ENCODE assay signal across 9 mouse cellular contexts in genomic region chr7:112763513-112763912, GRCm38 (mm10).
DNase-seq lines count a peak whose midpoint lies in the region; TF ChIP-seq lines count a peak whose summit lies in the region.
"Had no signal": no experiment of that assay in that cellular context is flagged by ENCODE, and none has a peak within 500 bp of the region (broad histone marks: within the 10 kb centered on the region; RNA-seq: fewer than 3 reads in every experiment).

No protein-coding gene starts in this region.

- TF ChIP-seq CTCF in cerebellum, adult 2 months (IDR thresholded peaks at IDR 0.05; ENCODE audit: borderline replicate concordance, insufficient read depth, low read depth, low read length), result no peak
- no peak for TF ChIP-seq CTCF in left cerebral cortex, adult 2 months (IDR thresholded peaks at IDR 0.05)

- intact Hi-C loops in left cerebral cortex, postnatal 4 days (cut with DNase I), result no loop called here
- intact Hi-C loops in left cerebral cortex, postnatal 14 days (cut with DNase I), result no loop called here
- intact Hi-C loops in left cerebral cortex, adult 2 months (cut with DNase I), result loop anchor here (5.0 kb wide), 1 partner anchor 86 kb away; the partner anchor contains the start of gene Tead1

- H3K4me1 ChIP-seq in cerebellum, adult 2 months (ENCODE audit: control insufficient read depth, insufficient read depth, low read length), result peaks cover 16% of the 10 kb centered on the region

- DNase-seq in left cerebral cortex, postnatal 4 days, result peak; percentile 47
- DNase-seq in left cerebral cortex, postnatal 14 days (ENCODE audit: low spot score in 2 of 2), result no peak
- DNase-seq in cerebellum, adult 2 months, result peak; percentile 56
- peak; percentile 74 for DNase-seq in heart, adult 8-10 months (ENCODE audit: low spot score)
- peak; percentile 88 to 94 for DNase-seq in kidney, postnatal 25 days
- DNase-seq in thymus, postnatal 36 days, result no peak
- no peak for DNase-seq in ovary, adult 18-20 months (ENCODE audit: low spot score)
- DNase-seq in left cerebral cortex, adult 2 months (ENCODE audit: extremely low spot score in 1 of 2, low spot score in 2 of 2), result no peak

- H3K27ac ChIP-seq in cerebellum, adult 2 months (ENCODE audit: insufficient read depth, low read length), result no peak overlapping the region
- no peak overlapping the region for H3K27ac ChIP-seq in left cerebral cortex, adult 2 months
- H3K27ac ChIP-seq: macrophage had no signal

- no peak overlapping the region for H3K4me3 ChIP-seq in cerebellum, adult 2 months (replicated peaks; ENCODE audit: insufficient read depth, low read depth, low read length)
- H3K4me3 ChIP-seq in left cerebral cortex, adult 2 months, result no peak overlapping the region

- no peak for TF ChIP-seq POLR2A in cerebellum, adult 2 months (IDR thresholded peaks at IDR 0.05; ENCODE audit: borderline replicate concordance, insufficient read depth, low read length)

- WGBS in cerebellum, adult 2 months, result 29% methylated on average over 3 of the region's 3 CpGs

- no peaks in the 10 kb centered on the region for H3K27me3 ChIP-seq in cerebellum, adult 2 months (ENCODE audit: control insufficient read depth, insufficient read depth, low read length)

Comparison
In these comparisons a context has a peak if more than half of its experiments do, and no peak if none do; other contexts are left out.
1. DNase-seq: peak in left cerebral cortex, postnatal 4 days (single experiment), cerebellum, adult 2 months (2 of 2), heart, adult 8-10 months (single experiment) and kidney, postnatal 25 days (2 of 2); none in left cerebral cortex, postnatal 14 days (0 of 2), thymus, postnatal 36 days (0 of 2), ovary, adult 18-20 months (single experiment) and left cerebral cortex, adult 2 months (0 of 2).